Mouse (Mus musculus): Measurements from ENCODE around the gene Pbxip1. TPM values are rescaled to one million over a fixed set of nuclear protein-coding genes. Genes with fewer than 3 reads are reported as not detected.

Gene Pbxip1
- polyA plus RNA-seq, 1 experiment from 2014 or later, result 48.6 TPM

DNA sequence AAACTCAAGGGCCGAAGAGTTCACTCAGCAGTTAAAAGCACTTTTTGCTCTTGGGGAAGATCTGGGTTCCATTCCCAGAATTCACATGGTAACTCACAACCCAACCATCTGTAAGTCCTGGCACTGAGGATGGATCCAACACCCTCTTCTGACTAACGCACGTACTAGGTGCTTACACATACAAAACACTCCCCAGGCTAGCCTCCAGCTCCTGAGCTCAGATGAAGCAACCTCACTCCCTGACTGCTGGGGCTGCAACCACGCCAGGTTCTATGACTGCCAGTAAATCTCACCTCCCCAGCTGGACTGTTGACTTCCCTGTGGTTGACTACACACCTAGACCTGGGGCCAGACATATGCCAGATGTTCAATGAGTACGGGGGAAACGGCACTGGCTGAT, 29.6 kb upstream of the Pbxip1 start:
- WGBS, result 84% methylated on average over 6 of the region's 6 CpGs
- no peak overlapping the region for H3K9ac ChIP-seq (ENCODE audit: low read length)
- H3K27me3 ChIP-seq (ENCODE audit: control insufficient read depth, insufficient read depth, low read length), result no peaks in the 10 kb centered on the region
- H3K36me3 ChIP-seq (ENCODE audit: control insufficient read depth, insufficient read depth, low read length), result peaks cover 5% of the 10 kb centered on the region
- H3K9me3 ChIP-seq (ENCODE audit: control insufficient read depth, low read length), result no peaks in the 10 kb centered on the region
- DNase-seq (ENCODE audit: low spot score) (no peak), ATAC-seq (ENCODE audit: low FRiP score, low TSS enrichment) (no peak)
- no peak overlapping the region for H3K27ac ChIP-seq (replicated peaks)
- no peak overlapping the region for H3K4me3 ChIP-seq (ENCODE audit: low read depth, low read length)
- H3K4me2 ChIP-seq (replicated peaks; ENCODE audit: low read depth), result no peak overlapping the region
- peaks cover 3% of the 10 kb centered on the region for H3K4me1 ChIP-seq (replicated peaks; ENCODE audit: control insufficient read depth, insufficient read depth)
- no peak for TF ChIP-seq EP300 (optimal IDR thresholded peaks at IDR 0.05)
- no peak for TF ChIP-seq CTCF (IDR thresholded peaks at IDR 0.05; ENCODE audit: low read depth)

DNA sequence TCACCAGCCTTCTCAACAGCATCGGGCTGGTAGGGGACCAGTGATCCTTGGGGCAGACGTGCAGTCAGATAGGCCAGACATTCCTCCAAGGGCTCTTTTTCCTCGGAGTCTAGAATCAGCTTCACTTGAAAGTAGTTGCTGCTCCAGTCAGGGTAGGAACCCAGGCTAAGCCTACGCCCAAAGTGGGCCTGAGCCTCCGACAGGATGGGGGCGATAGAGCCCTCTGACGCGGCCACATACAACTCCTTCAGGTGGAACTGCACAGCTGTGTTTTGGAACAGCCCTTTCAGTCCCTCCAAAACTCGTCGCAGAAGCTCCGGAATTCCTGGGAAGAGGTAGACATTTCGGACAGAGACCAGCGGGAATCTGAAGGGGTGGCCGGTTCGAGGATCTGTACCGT, 28.1 kb upstream of the Pbxip1 start:
- Histone ChIP-seq H3K9ac (ENCODE audit: low read length) (no peak overlapping the region), H3K27me3 (ENCODE audit: control insufficient read depth, insufficient read depth, low read length) (no peaks in the 10 kb centered on the region), H3K4me3 (ENCODE audit: low read depth, low read length) (no peak overlapping the region), H3K9me3 (ENCODE audit: control insufficient read depth, low read length) (no peaks in the 10 kb centered on the region), H3K4me2 (replicated peaks; ENCODE audit: low read depth) (no peak overlapping the region), H3K36me3 (ENCODE audit: control insufficient read depth, insufficient read depth, low read length) (peaks cover 5% of the 10 kb centered on the region), H3K27ac (replicated peaks) (no peak overlapping the region), H3K4me1 (replicated peaks; ENCODE audit: control insufficient read depth, insufficient read depth) (peaks cover 3% of the 10 kb centered on the region)
- WGBS, result 66% methylated on average over 16 of the region's 16 CpGs
- no peak for DNase-seq (ENCODE audit: low spot score)
- no peak for TF ChIP-seq CTCF (IDR thresholded peaks at IDR 0.05; ENCODE audit: low read depth)
- no peak for TF ChIP-seq EP300 (optimal IDR thresholded peaks at IDR 0.05)
- ATAC-seq (ENCODE audit: low FRiP score, low TSS enrichment), result no peak

DNA sequence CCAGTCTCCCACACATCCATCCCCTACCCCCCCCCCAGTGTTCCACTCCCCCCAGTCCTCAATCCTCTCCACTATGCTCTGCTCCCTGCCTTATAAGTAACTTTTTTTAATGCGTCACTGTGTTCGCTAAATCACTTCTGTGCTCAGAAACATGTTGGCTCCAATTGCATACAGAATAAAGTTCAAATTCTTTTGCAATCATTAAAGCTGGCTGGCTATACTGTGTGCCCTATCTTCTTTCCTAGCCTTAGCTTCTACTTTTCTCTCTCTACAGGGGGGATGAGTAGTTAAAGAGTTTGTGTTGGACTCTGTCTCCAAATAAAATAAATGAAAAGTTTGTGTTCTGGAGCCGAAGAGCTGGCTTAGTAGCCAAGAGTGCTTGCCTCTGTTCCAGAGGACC, 26.8 kb upstream of the Pbxip1 start:
- WGBS, result 87% methylated on average over 3 of the region's 3 CpGs
- Histone ChIP-seq H3K4me1 (replicated peaks; ENCODE audit: control insufficient read depth, insufficient read depth) (peaks cover 3% of the 10 kb centered on the region), H3K4me2 (replicated peaks; ENCODE audit: low read depth) (no peak overlapping the region), H3K4me3 (ENCODE audit: low read depth, low read length) (no peak overlapping the region), H3K36me3 (ENCODE audit: control insufficient read depth, insufficient read depth, low read length) (peaks cover 5% of the 10 kb centered on the region), H3K9me3 (ENCODE audit: control insufficient read depth, low read length) (no peaks in the 10 kb centered on the region), H3K27me3 (ENCODE audit: control insufficient read depth, insufficient read depth, low read length) (no peaks in the 10 kb centered on the region), H3K27ac (replicated peaks) (no peak overlapping the region), H3K9ac (ENCODE audit: low read length) (no peak overlapping the region)
- DNase-seq (ENCODE audit: low spot score) (no peak), ATAC-seq (ENCODE audit: low FRiP score, low TSS enrichment) (no peak)
- TF ChIP-seq EP300 (optimal IDR thresholded peaks at IDR 0.05) (no peak), CTCF (IDR thresholded peaks at IDR 0.05; ENCODE audit: low read depth) (no peak)

DNA sequence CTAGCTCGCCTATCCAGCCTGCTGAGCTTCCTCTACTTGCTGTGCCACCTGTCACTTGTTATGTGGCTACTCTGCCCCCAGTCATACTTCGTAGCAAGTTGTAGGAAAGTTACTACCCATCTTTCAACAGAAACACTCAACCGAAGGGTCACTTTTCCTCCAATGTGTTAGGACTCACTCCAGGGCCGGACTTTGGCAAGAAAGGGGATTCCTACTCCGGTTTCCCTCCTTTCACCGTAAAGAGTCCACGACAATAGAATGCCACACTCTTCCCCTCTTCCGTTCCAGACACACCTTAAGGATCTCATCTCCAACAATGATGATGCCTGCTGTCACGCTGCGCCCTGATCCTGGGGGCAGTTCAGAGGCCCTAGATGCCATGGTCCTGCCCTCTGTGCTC, 25.6 kb upstream of the Pbxip1 start:
- ATAC-seq (ENCODE audit: low FRiP score, low TSS enrichment) (no peak), DNase-seq (ENCODE audit: low spot score) (no peak)
- WGBS, result 79% methylated on average over 10 of the region's 10 CpGs
- Histone ChIP-seq H3K9ac (ENCODE audit: low read length) (peak overlapping the region; percentile 64), H3K36me3 (ENCODE audit: control insufficient read depth, insufficient read depth, low read length) (peaks cover 7% of the 10 kb centered on the region), H3K4me3 (ENCODE audit: low read depth, low read length) (peak overlapping the region; percentile 58), H3K27ac (replicated peaks) (no peak overlapping the region), H3K4me2 (replicated peaks; ENCODE audit: low read depth) (peak overlapping the region; percentile 66), H3K27me3 (ENCODE audit: control insufficient read depth, insufficient read depth, low read length) (no peaks in the 10 kb centered on the region), H3K4me1 (replicated peaks; ENCODE audit: control insufficient read depth, insufficient read depth) (peaks cover 3% of the 10 kb centered on the region), H3K9me3 (ENCODE audit: control insufficient read depth, low read length) (no peaks in the 10 kb centered on the region)
- TF ChIP-seq EP300 (optimal IDR thresholded peaks at IDR 0.05) (no peak), CTCF (IDR thresholded peaks at IDR 0.05; ENCODE audit: low read depth) (no peak)

DNA sequence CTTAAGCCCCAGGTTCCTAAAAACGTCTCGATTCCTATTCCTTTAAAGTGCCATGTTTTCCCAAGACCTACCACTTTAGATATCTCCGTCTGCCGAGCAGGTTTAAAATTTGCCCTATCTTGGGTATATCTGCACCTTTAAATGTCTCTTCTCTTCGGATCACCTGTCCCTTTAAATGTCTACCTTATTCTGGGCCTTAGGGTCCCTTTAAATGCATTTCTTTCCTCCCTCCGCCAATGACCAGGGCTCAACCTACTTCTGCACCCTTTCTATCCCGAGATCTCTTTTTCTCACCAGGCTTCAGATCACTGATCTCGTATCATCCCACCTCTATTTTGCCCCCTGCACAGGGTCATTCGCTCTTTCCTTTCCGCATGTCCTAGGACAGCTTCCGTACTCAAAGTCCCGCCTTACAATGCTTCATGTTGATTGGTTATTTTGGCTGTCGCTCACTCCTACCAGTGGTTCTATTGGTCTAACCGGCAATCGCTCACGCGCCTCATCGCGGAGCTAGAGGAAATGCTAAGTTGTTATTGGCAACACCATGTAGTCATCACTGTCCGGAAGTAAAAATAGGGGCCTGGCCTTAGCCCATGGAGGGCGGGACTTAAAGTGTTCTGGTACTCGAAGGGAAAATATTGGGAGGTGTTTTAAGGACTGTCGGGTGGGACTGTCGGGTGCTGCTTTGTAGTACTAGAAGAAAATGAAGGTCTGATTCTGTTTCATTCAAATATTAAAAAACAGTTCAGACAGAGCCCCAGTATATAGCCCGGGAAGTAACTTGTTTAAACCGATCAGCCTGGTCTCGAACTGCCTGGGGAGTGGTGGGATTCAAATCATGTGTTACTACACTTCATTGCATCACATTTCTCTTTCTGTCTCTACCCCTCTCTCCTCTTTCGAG, 24.8 kb upstream of the Pbxip1 start, which contains the start of gene Flad1:
Flad1 (minus strand) TSS at position 381 of the 904 bp plus-strand sequence.
- Histone ChIP-seq H3K36me3 (ENCODE audit: control insufficient read depth, insufficient read depth, low read length) (peaks cover 8% of the 10 kb centered on the region), H3K4me1 (replicated peaks; ENCODE audit: control insufficient read depth, insufficient read depth) (peaks cover 3% of the 10 kb centered on the region), H3K4me3 (ENCODE audit: low read depth, low read length) (peak within 1 kb of the TSS; percentile 58), H3K9ac (ENCODE audit: low read length) (peak within 1 kb of the TSS; percentile 64), H3K9me3 (ENCODE audit: control insufficient read depth, low read length) (no peaks in the 10 kb centered on the region), H3K27me3 (ENCODE audit: control insufficient read depth, insufficient read depth, low read length) (no peaks in the 10 kb centered on the region), H3K27ac (replicated peaks) (peak within 1 kb of the TSS; percentile 61; the same call in 1 of the 2 replicates), H3K4me2 (replicated peaks; ENCODE audit: low read depth) (peak within 1 kb of the TSS; percentile 66)
- peak; percentile 87 for TF ChIP-seq EP300 (optimal IDR thresholded peaks at IDR 0.05)
- no peak for TF ChIP-seq CTCF (IDR thresholded peaks at IDR 0.05; ENCODE audit: low read depth)
- ATAC-seq (ENCODE audit: low FRiP score, low TSS enrichment), result peak; percentile 98
- WGBS, result 6% methylated on average over 28 of the region's 28 CpGs
- peak; percentile 95 for DNase-seq (ENCODE audit: low spot score)

DNA sequence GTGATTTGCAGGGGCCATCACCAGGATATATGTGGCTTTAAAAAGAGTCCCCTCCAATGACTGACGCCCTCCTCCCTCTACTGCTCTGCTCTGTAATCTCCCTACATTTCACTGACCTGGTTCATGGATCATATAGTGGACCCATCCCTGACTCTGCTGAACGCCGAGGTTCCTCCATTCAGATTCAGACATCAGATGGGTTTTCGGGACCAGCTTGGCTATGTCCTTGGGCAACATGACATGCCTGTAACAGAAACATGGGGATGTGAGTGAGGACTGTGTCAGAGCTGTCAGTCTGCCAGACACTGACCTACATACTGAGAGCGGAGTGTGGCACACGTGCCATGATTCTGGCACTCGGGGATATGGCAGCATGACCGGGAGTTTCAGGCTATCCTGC, 20.3 kb upstream of the Pbxip1 start:
- Histone ChIP-seq H3K4me3 (ENCODE audit: low read depth, low read length) (no peak overlapping the region), H3K27ac (replicated peaks) (no peak overlapping the region), H3K9ac (ENCODE audit: low read length) (no peak overlapping the region), H3K9me3 (ENCODE audit: control insufficient read depth, low read length) (no peaks in the 10 kb centered on the region), H3K36me3 (ENCODE audit: control insufficient read depth, insufficient read depth, low read length) (peaks cover 3% of the 10 kb centered on the region; the same call in 1 of the 2 replicates), H3K27me3 (ENCODE audit: control insufficient read depth, insufficient read depth, low read length) (no peaks in the 10 kb centered on the region), H3K4me1 (replicated peaks; ENCODE audit: control insufficient read depth, insufficient read depth) (peaks cover 7% of the 10 kb centered on the region), H3K4me2 (replicated peaks; ENCODE audit: low read depth) (no peak overlapping the region)
- TF ChIP-seq EP300 (optimal IDR thresholded peaks at IDR 0.05), result no peak
- TF ChIP-seq CTCF (IDR thresholded peaks at IDR 0.05; ENCODE audit: low read depth), result no peak
- ATAC-seq (ENCODE audit: low FRiP score, low TSS enrichment), result no peak
- WGBS, result 96% methylated on average over 8 of the region's 8 CpGs
- DNase-seq (ENCODE audit: low spot score), result no peak
